Mouse (Mus musculus) erythroblast, embryonic 14.5 days (primary cell): ENCODE data around the gene Zfp335. TPM values are rescaled to one million over a fixed set of nuclear protein-coding genes. Genes with fewer than 3 reads are reported as not detected.
A peak's percentile ranks its signal among the peaks of the same experiment; 100 is the strongest.

Source experiments
- H3K27me3 ChIP-seq: 2 replicates; pipeline ENCODE4 v1.6.1; 2012; ENCODE audit warnings: inconsistent platforms; ENCODE audit not compliant: control insufficient read depth
- H3K36me3 ChIP-seq: 2 replicates; pipeline ENCODE4 v1.6.1; 2012; ENCODE audit warnings: mild to moderate bottlenecking, inconsistent platforms; ENCODE audit not compliant: control insufficient read depth
- H3K4me1 ChIP-seq: 2 replicates; pipeline ENCODE4 v1.6.1; 2012; ENCODE audit warnings: inconsistent platforms; ENCODE audit not compliant: control insufficient read depth
- H3K4me3 ChIP-seq: replicated peaks from 2 replicates; pipeline ENCODE3; 2012; ENCODE audit warnings: moderate library complexity, mild to moderate bottlenecking, inconsistent platforms
- H3K9me3 ChIP-seq: 2 replicates; pipeline ENCODE4 v1.6.1; 2012; ENCODE audit warnings: low read length, inconsistent platforms, mixed read lengths; ENCODE audit not compliant: control insufficient read depth
- GATA1 ChIP-seq: IDR thresholded peaks from 2 replicates; pipeline ENCODE4 v1.6.1; 2012; ENCODE audit warnings: low read length, inconsistent platforms, mixed read lengths
- TAL1 ChIP-seq: IDR thresholded peaks from 3 replicates; pipeline ENCODE4 v1.6.1; 2012; ENCODE audit warnings: low read length, inconsistent platforms, mixed read lengths
- polyA plus RNA-seq: library from polyadenylated mRNA; stranded (reverse); fragments of >175 nt; gene quantifications from 2 replicates; pipeline ENCODE4 v1.2.3, GENCODE M21; 2012

Zfp335 gene
- 5.2 and 5.8 TPM in 2 replicates for polyA plus RNA-seq

GRCm38 (mm10) chr2:164911086-164912048 is at the start of gene Zfp335:
Gene Zfp335, minus strand, starts transcription at chr2:164911757.
- no peaks in the 10 kb centered on the region; the same call in 1 of the 2 replicates for H3K27me3 ChIP-seq
- TF ChIP-seq GATA1 = no peak
- no peak for TF ChIP-seq TAL1
- peak within 1 kb of the TSS; percentile 94 for H3K4me3 ChIP-seq
- peaks cover 47% of the 10 kb centered on the region for H3K4me1 ChIP-seq
- H3K9me3 ChIP-seq = peaks cover 14% of the 10 kb centered on the region
- H3K36me3 ChIP-seq = peaks cover 50% of the 10 kb centered on the region

DNA sequence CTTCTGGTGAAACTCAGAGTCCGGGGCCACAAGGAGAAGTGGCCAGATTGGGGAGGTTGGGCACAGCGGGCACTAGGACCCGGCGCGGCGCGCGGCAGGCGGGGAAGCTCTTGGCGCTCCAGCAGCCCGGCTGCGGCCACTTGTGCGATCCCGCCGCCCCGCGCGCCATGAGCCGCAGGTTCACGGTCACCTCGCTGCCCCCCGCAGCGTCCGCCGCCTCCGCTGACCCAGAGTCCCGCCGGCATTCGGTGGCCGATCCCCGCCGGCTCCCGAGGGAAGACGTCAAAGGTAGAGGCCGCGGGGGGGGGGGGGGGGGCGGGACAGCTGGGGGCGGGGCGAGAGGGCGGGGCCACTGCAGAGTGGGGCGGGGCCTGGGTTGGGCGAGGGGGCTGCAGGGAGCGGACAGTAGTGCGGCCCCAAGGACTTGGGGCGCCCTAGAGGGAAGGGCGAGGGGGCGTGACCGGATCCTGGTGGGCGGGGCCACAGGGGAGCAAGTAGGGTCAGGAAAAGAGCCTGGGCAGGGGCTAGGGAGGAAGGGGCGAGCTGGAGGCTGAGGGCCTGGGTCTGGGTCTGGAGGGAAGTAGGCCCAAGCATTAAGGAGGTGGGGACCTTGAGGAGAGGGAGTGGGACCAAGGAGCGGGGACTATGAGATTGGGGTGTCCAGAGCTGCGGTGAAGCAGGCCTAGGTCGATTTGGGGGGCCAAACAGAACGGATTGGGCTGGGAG is 49.3 kb upstream of the Zfp335 start, which contains the start of gene Slc12a5:
Gene Slc12a5 (plus strand): TSS at position 87 of the 726 bp plus-strand sequence.
- Histone ChIP-seq H3K4me1 (peaks cover 8% of the 10 kb centered on the region), H3K27me3 (peaks cover 26% of the 10 kb centered on the region), H3K9me3 (peaks cover 5% of the 10 kb centered on the region; the same call in 1 of the 2 replicates), H3K36me3 (no peaks in the 10 kb centered on the region), H3K4me3 (peak within 1 kb of the TSS; percentile 53)
- TF ChIP-seq GATA1 (no peak), TAL1 (no peak)

GRCm38 (mm10) chr2:164957548-164958315 is 46.2 kb upstream of the Zfp335 start:
- H3K27me3 ChIP-seq = peaks cover 27% of the 10 kb centered on the region

GRCm38 (mm10) chr2:164956195-164956594 is 44.6 kb upstream of the Zfp335 start:
- Histone ChIP-seq H3K27me3 (peaks cover 38% of the 10 kb centered on the region), H3K4me1 (peaks cover 10% of the 10 kb centered on the region), H3K4me3 (no peak overlapping the region), H3K9me3 (peaks cover 12% of the 10 kb centered on the region), H3K36me3 (no peaks in the 10 kb centered on the region)
- TF ChIP-seq TAL1 (no peak), GATA1 (no peak)

More at GRCm38 (mm10) chr2:164957548-164958315, 46.2 kb upstream of the Zfp335 start:
- Histone ChIP-seq H3K36me3 (no peaks in the 10 kb centered on the region), H3K9me3 (peaks cover 8% of the 10 kb centered on the region), H3K4me1 (peaks cover 11% of the 10 kb centered on the region), H3K4me3 (no peak overlapping the region)
- no peak for TF ChIP-seq GATA1
- no peak for TF ChIP-seq TAL1

- H3K9me3 ChIP-seq = peaks cover 12% of the 10 kb centered on the region
- H3K4me1 ChIP-seq = peaks cover 7% of the 10 kb centered on the region
- TF ChIP-seq TAL1 (no peak), GATA1 (no peak)
- H3K36me3 ChIP-seq = no peaks in the 10 kb centered on the region
- peaks cover 39% of the 10 kb centered on the region for H3K27me3 ChIP-seq
- H3K4me3 ChIP-seq = no peak overlapping the region
Observed at GRCm38 (mm10) chr2:164955725-164956124, 44.2 kb upstream of the Zfp335 start.

GRCm38 (mm10) chr2:164953224-164953623 is 41.7 kb upstream of the Zfp335 start:
- Histone ChIP-seq H3K4me3 (no peak overlapping the region), H3K9me3 (peaks cover 12% of the 10 kb centered on the region), H3K27me3 (peaks cover 56% of the 10 kb centered on the region), H3K4me1 (peaks cover 3% of the 10 kb centered on the region), H3K36me3 (no peaks in the 10 kb centered on the region)
- no peak for TF ChIP-seq TAL1
- no peak for TF ChIP-seq GATA1

GRCm38 (mm10) chr2:164952448-164952847 is 40.9 kb upstream of the Zfp335 start:
- Histone ChIP-seq H3K9me3 (peaks cover 7% of the 10 kb centered on the region), H3K27me3 (peaks cover 63% of the 10 kb centered on the region), H3K4me3 (no peak overlapping the region), H3K36me3 (no peaks in the 10 kb centered on the region), H3K4me1 (peaks cover 3% of the 10 kb centered on the region)
- no peak for TF ChIP-seq TAL1
- no peak for TF ChIP-seq GATA1

GRCm38 (mm10) chr2:164951745-164952144 is 40.2 kb upstream of the Zfp335 start:
- no peaks in the 10 kb centered on the region for H3K36me3 ChIP-seq
- H3K27me3 ChIP-seq = peaks cover 68% of the 10 kb centered on the region
- peaks cover 7% of the 10 kb centered on the region for H3K9me3 ChIP-seq
- H3K4me3 ChIP-seq = no peak overlapping the region
- H3K4me1 ChIP-seq = peaks cover 3% of the 10 kb centered on the region
- TF ChIP-seq GATA1 = no peak
- no peak for TF ChIP-seq TAL1
